Mouse (Mus musculus): ENCODE measurements around the gene Vmn1r151. TPM values are rescaled to one million over a fixed set of nuclear protein-coding genes. Genes with fewer than 3 reads are reported as not detected.
"Not testable (repeated sequence)": the region's sequence is repeated elsewhere in the genome, so short reads cannot be mapped to it uniquely, and the experiment has no call there.

The Vmn1r151 gene
- not detected in 2 replicates for polyA plus RNA-seq (2016; fragmentation: Nextera tagmentation; extraction: Ambion mirVana)

- H3K4me3 ChIP-seq; H3K9me3 ChIP-seq (replicated peaks); H3K27ac ChIP-seq (ENCODE audit: poor library complexity, severe bottlenecking); H3K9ac ChIP-seq; ATAC-seq (ENCODE audit: insufficient number of reproducible peaks, low FRiP score); H3K36me3 ChIP-seq; H3K27me3 ChIP-seq (replicated peaks); H3K4me2 ChIP-seq; H3K4me1 ChIP-seq (replicated peaks): not testable (repeated sequence)
- WGBS: 44% methylated on average over 2 of the region's 3 CpGs
These were observed at the start of gene Vmn1r151 for GRCm38 (mm10) chr7:22499578-22499977. Gene Vmn1r151 (minus strand): TSS chr7:22499678.

GRCm38 (mm10) chr7:22534787-22535186 lies 35.3 kb upstream of the Vmn1r151 start, which contains the start of gene Gm8677:
Gene Gm8677 (minus strand): TSS chr7:22534887.
- WGBS: no CpG with 5 or more reads among the region's 1 CpGs
- not testable (repeated sequence) for H3K9me3 ChIP-seq (replicated peaks); H3K4me2 ChIP-seq; ATAC-seq (ENCODE audit: insufficient number of reproducible peaks, low FRiP score); H3K4me1 ChIP-seq (replicated peaks); H3K4me3 ChIP-seq; H3K9ac ChIP-seq; H3K27me3 ChIP-seq (replicated peaks); H3K27ac ChIP-seq (ENCODE audit: poor library complexity, severe bottlenecking); H3K36me3 ChIP-seq

- H3K9ac ChIP-seq; H3K36me3 ChIP-seq; H3K4me2 ChIP-seq; H3K27ac ChIP-seq (ENCODE audit: poor library complexity, severe bottlenecking); H3K4me3 ChIP-seq; H3K4me1 ChIP-seq (replicated peaks); ATAC-seq (ENCODE audit: insufficient number of reproducible peaks, low FRiP score); H3K27me3 ChIP-seq (replicated peaks); H3K9me3 ChIP-seq (replicated peaks): not testable (repeated sequence)
- no CpG with 5 or more reads among the region's 3 CpGs for WGBS
These were observed 23.2 kb upstream of the Vmn1r151 start, which contains the start of gene Vmn1r152 for GRCm38 (mm10) chr7:22522667-22523066. Gene Vmn1r152 (plus strand): TSS chr7:22522967.

- not testable (repeated sequence) for H3K4me2 ChIP-seq; H3K9ac ChIP-seq; H3K9me3 ChIP-seq (replicated peaks); H3K36me3 ChIP-seq; H3K27me3 ChIP-seq (replicated peaks); H3K4me3 ChIP-seq; H3K4me1 ChIP-seq (replicated peaks); H3K27ac ChIP-seq (ENCODE audit: poor library complexity, severe bottlenecking); ATAC-seq (ENCODE audit: insufficient number of reproducible peaks, low FRiP score)
- WGBS: no CpG with 5 or more reads among the region's 5 CpGs
These were observed 35.5 kb downstream of the Vmn1r151 start, which contains the start of gene Gm10665 for GRCm38 (mm10) chr7:22463975-22464374. Gene Gm10665 (minus strand): TSS chr7:22464075.

Other genes with a start within 250 kb of the Vmn1r151 start
- not detected in 2 replicates for gene Gm4187, start 170.0 kb downstream of the Vmn1r151 start, polyA plus RNA-seq (2016; fragmentation: Nextera tagmentation; extraction: Ambion mirVana)
- not detected in 2 replicates for gene Gm8660, start 128.6 kb downstream of the Vmn1r151 start, polyA plus RNA-seq (2016; fragmentation: Nextera tagmentation; extraction: Ambion mirVana)
- not detected in 2 replicates for gene Vmn1r148, start 86.1 kb downstream of the Vmn1r151 start, polyA plus RNA-seq (2016; fragmentation: Nextera tagmentation; extraction: Ambion mirVana)
- gene Vmn1r149, start 61.4 kb downstream of the Vmn1r151 start, polyA plus RNA-seq (2016; fragmentation: Nextera tagmentation; extraction: Ambion mirVana): not detected in 2 replicates
- gene Gm10665, start 35.6 kb downstream of the Vmn1r151 start, polyA plus RNA-seq (2016; fragmentation: Nextera tagmentation; extraction: Ambion mirVana): not detected in 2 replicates
- not detected in 2 replicates for gene Vmn1r152, start 23.3 kb upstream of the Vmn1r151 start, polyA plus RNA-seq (2016; fragmentation: Nextera tagmentation; extraction: Ambion mirVana)
- not detected in 2 replicates for gene Gm8677, start 35.2 kb upstream of the Vmn1r151 start, polyA plus RNA-seq (2016; fragmentation: Nextera tagmentation; extraction: Ambion mirVana)
- gene Gm4201, start 65.7 kb upstream of the Vmn1r151 start, polyA plus RNA-seq (2016; fragmentation: Nextera tagmentation; extraction: Ambion mirVana): not detected in 2 replicates
- gene Gm4565, start 88.4 kb upstream of the Vmn1r151 start, polyA plus RNA-seq (2016; fragmentation: Nextera tagmentation; extraction: Ambion mirVana): not detected in 2 replicates
- gene Vmn1r155, start 158.3 kb upstream of the Vmn1r151 start, polyA plus RNA-seq (2016; fragmentation: Nextera tagmentation; extraction: Ambion mirVana): not detected in 2 replicates
- gene Gm8693, start 192.6 kb upstream of the Vmn1r151 start, polyA plus RNA-seq (2016; fragmentation: Nextera tagmentation; extraction: Ambion mirVana): not detected in 2 replicates
- not detected in 2 replicates for gene Gm4567, start 220.0 kb upstream of the Vmn1r151 start, polyA plus RNA-seq (2016; fragmentation: Nextera tagmentation; extraction: Ambion mirVana)

Measured in heart, embryonic 12.5 days (tissue).